ENCODE assay signal across 26 mouse cellular contexts in the genomic region with DNA sequence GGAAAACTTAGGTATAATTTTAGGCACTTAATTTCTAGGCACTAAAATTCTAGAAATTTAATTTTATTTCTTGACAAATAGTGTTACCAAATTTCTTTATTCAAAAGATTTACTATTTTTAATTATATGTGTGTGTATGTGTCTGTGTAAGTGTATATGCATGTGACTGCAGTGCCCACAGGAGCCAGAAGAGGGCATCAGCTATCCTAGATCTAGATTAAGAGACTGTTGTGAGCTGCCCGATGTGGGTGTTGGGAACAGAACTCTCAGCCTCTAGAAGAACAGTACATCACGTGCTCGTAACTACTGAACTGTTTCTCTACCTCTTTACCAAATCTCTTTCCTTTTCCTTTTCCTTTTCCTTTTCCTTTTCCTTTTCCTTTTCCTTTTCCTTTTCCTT.
DNase-seq lines count a peak whose midpoint lies in the region; ATAC-seq and TF ChIP-seq lines count a peak whose summit lies in the region.
"Had no signal": no experiment of that assay in that cellular context is flagged by ENCODE, and none has a peak within 500 bp of the region (broad histone marks: within the 10 kb centered on the region; RNA-seq: fewer than 3 reads in every experiment).

No protein-coding gene starts in this region.

- TF ChIP-seq CTCF in intestine, postnatal 0 days (IDR thresholded peaks at IDR 0.05; ENCODE audit: low read depth), result peak; percentile 19
- peak; percentile 35 for TF ChIP-seq CTCF in midbrain, postnatal 0 days (IDR thresholded peaks at IDR 0.05)

- H3K4me2 ChIP-seq in intestine, postnatal 0 days (replicated peaks; ENCODE audit: low read depth), result no peak overlapping the region
- no peak overlapping the region for H3K4me2 ChIP-seq in intestine, embryonic 16.5 days (ENCODE audit: low read depth, low read length)
- H3K4me2 ChIP-seq in midbrain, postnatal 0 days (ENCODE audit: low read depth, low read length, poor library complexity, severe bottlenecking), result no peak overlapping the region
- no peak overlapping the region for H3K4me2 ChIP-seq in midbrain, embryonic 15.5 days
- H3K4me2 ChIP-seq: embryonic facial prominence, embryonic 15.5 days; forebrain, embryonic 12.5 days; heart, embryonic 12.5 days; hindbrain, embryonic 15.5 days; intestine, embryonic 15.5 days; limb, embryonic 15.5 days; liver, embryonic 13.5 days; midbrain, embryonic 11.5 days; neural tube, embryonic 13.5 days had no signal

- H3K4me1 ChIP-seq in intestine, postnatal 0 days (replicated peaks; ENCODE audit: control insufficient read depth, insufficient read depth, low read length), result no peaks in the 10 kb centered on the region
- no peaks in the 10 kb centered on the region for H3K4me1 ChIP-seq in intestine, embryonic 16.5 days (ENCODE audit: control insufficient read depth, insufficient read depth, low read length)
- 0 out of 2 replicates have a peak, but pooled peaks cover 4% of the 10 kb centered on the region for H3K4me1 ChIP-seq in midbrain, postnatal 0 days (ENCODE audit: insufficient read depth, low read length)
- H3K4me1 ChIP-seq in midbrain, embryonic 15.5 days, result no peaks in the 10 kb centered on the region
- H3K4me1 ChIP-seq: embryonic facial prominence, embryonic 10.5 days; embryonic facial prominence, embryonic 15.5 days; forebrain, embryonic 12.5 days; heart, embryonic 12.5 days; intestine, embryonic 15.5 days; limb, embryonic 10.5 days; liver, embryonic 13.5 days; neural tube, embryonic 13.5 days had no signal

- ATAC-seq in intestine, postnatal 0 days, result no peak
- no peak for ATAC-seq in intestine, embryonic 16.5 days
- no peak for ATAC-seq in midbrain, postnatal 0 days (ENCODE audit: low FRiP score)
- ATAC-seq in midbrain, embryonic 15.5 days (replicated peaks), result no peak
- ATAC-seq: activated CD4-positive, CD25-positive, alpha-beta regulatory T cell, adult 4 months; intestine, embryonic 15.5 days had no signal

- H3K27ac ChIP-seq in intestine, postnatal 0 days (ENCODE audit: low read depth, low read length), result no peak overlapping the region
- no peak overlapping the region for H3K27ac ChIP-seq in intestine, embryonic 16.5 days (ENCODE audit: low read length)
- H3K27ac ChIP-seq in midbrain, postnatal 0 days (ENCODE audit: low read depth, low read length), result no peak overlapping the region
- no peak overlapping the region for H3K27ac ChIP-seq in midbrain, embryonic 15.5 days
- H3K27ac ChIP-seq: embryonic facial prominence, embryonic 10.5 days; embryonic facial prominence, embryonic 15.5 days; forebrain, embryonic 12.5 days; intestine, embryonic 15.5 days; limb, embryonic 10.5 days; limb, embryonic 15.5 days; liver, embryonic 13.5 days; neural tube, embryonic 13.5 days had no signal

- no peak overlapping the region for H3K9ac ChIP-seq in intestine, postnatal 0 days (ENCODE audit: low read depth, low read length)
- no peak overlapping the region for H3K9ac ChIP-seq in intestine, embryonic 16.5 days (ENCODE audit: low read depth, low read length)
- H3K9ac ChIP-seq in midbrain, postnatal 0 days (replicated peaks; ENCODE audit: low read length, poor library complexity, severe bottlenecking), result no peak overlapping the region
- no peak overlapping the region for H3K9ac ChIP-seq in midbrain, embryonic 15.5 days
- H3K9ac ChIP-seq: embryonic facial prominence, embryonic 15.5 days; forebrain, embryonic 12.5 days; heart, embryonic 12.5 days; hindbrain, embryonic 15.5 days; intestine, embryonic 15.5 days; limb, embryonic 15.5 days; liver, embryonic 13.5 days; neural tube, embryonic 13.5 days had no signal

- H3K9me3 ChIP-seq in intestine, postnatal 0 days (ENCODE audit: control insufficient read depth), result no peaks in the 10 kb centered on the region
- no peaks in the 10 kb centered on the region for H3K9me3 ChIP-seq in intestine, embryonic 16.5 days (ENCODE audit: control insufficient read depth, low read length)
- no peaks in the 10 kb centered on the region for H3K9me3 ChIP-seq in midbrain, postnatal 0 days (ENCODE audit: low read length)
- no peaks in the 10 kb centered on the region for H3K9me3 ChIP-seq in midbrain, embryonic 15.5 days
- H3K9me3 ChIP-seq: embryonic facial prominence, embryonic 10.5 days; embryonic facial prominence, embryonic 15.5 days; forebrain, embryonic 12.5 days; heart, embryonic 12.5 days; hindbrain, embryonic 15.5 days; intestine, embryonic 15.5 days; limb, embryonic 10.5 days; limb, embryonic 15.5 days; liver, embryonic 13.5 days; neural tube, embryonic 13.5 days had no signal

- no peaks in the 10 kb centered on the region for H3K27me3 ChIP-seq in intestine, postnatal 0 days (replicated peaks; ENCODE audit: control insufficient read depth, insufficient read depth, low read length)
- H3K27me3 ChIP-seq in intestine, embryonic 16.5 days (replicated peaks; ENCODE audit: control insufficient read depth, insufficient read depth, low read length), result no peaks in the 10 kb centered on the region
- no peaks in the 10 kb centered on the region for H3K27me3 ChIP-seq in midbrain, postnatal 0 days (ENCODE audit: insufficient read depth, low read length)
- no peaks in the 10 kb centered on the region for H3K27me3 ChIP-seq in midbrain, embryonic 15.5 days (replicated peaks)
- H3K27me3 ChIP-seq: embryonic facial prominence, embryonic 15.5 days; forebrain, embryonic 12.5 days; heart, embryonic 12.5 days; hindbrain, embryonic 15.5 days; intestine, embryonic 15.5 days; limb, embryonic 15.5 days; liver, embryonic 13.5 days; neural tube, embryonic 13.5 days had no signal

- WGBS in intestine, postnatal 0 days, result 100% methylated on average over 3 of the region's 3 CpGs
- 96% methylated on average over 3 of the region's 3 CpGs for WGBS in intestine, embryonic 16.5 days
- WGBS in midbrain, postnatal 0 days, result 99% methylated on average over 3 of the region's 3 CpGs
- WGBS in midbrain, embryonic 15.5 days, result 99% methylated on average over 3 of the region's 3 CpGs

- H3K4me3 ChIP-seq in intestine, postnatal 0 days (ENCODE audit: low read depth, low read length), result no peak overlapping the region
- no peak overlapping the region for H3K4me3 ChIP-seq in intestine, embryonic 16.5 days (ENCODE audit: low read length)
- no peak overlapping the region for H3K4me3 ChIP-seq in midbrain, postnatal 0 days (ENCODE audit: low read depth, low read length)
- H3K4me3 ChIP-seq in midbrain, embryonic 15.5 days, result no peak overlapping the region
- H3K4me3 ChIP-seq: embryonic facial prominence, embryonic 10.5 days; embryonic facial prominence, embryonic 15.5 days; forebrain, embryonic 12.5 days; heart, embryonic 12.5 days; hindbrain, embryonic 15.5 days; intestine, embryonic 15.5 days; limb, embryonic 10.5 days; limb, embryonic 15.5 days; liver, embryonic 13.5 days; neural tube, embryonic 13.5 days had no signal

- DNase-seq in midbrain, postnatal 0 days (ENCODE audit: low spot score), result no peak
- peak; percentile 60 for DNase-seq in R1 (ENCODE audit: low read depth, low spot score)
- DNase-seq in layer of hippocampus, postnatal 36 days, result no peak
- DNase-seq: adrenal gland, adult 8-10 months; B cell, adult 2 months; cerebellum, adult 2 months; gastrocnemius, postnatal 36 days; heart, adult 18-20 months; kidney, postnatal 14 days; liver, embryonic 13.5 days; lung, adult 18-20 months; thymus, postnatal 4 days had no signal

- no peaks in the 10 kb centered on the region for H3K36me3 ChIP-seq in intestine, postnatal 0 days (ENCODE audit: control insufficient read depth, insufficient read depth)
- no peaks in the 10 kb centered on the region for H3K36me3 ChIP-seq in intestine, embryonic 16.5 days (ENCODE audit: control insufficient read depth, insufficient read depth, low read length)
- H3K36me3 ChIP-seq in midbrain, postnatal 0 days (ENCODE audit: insufficient read depth, low read length), result no peaks in the 10 kb centered on the region
- H3K36me3 ChIP-seq in midbrain, embryonic 15.5 days (replicated peaks), result no peaks in the 10 kb centered on the region
- H3K36me3 ChIP-seq: embryonic facial prominence, embryonic 15.5 days; hindbrain, embryonic 15.5 days; intestine, embryonic 15.5 days had no signal
